Mouse (Mus musculus) retina, postnatal 7 days (tissue): ENCODE measurements around the gene Epb41l2.

Source experiments
- DNase-seq: peaks from one replicate; pipeline ENCODE4 v3.0.0-alpha.2; 2012; ENCODE audit warnings: low read depth, low spot score

Gene Epb41l2

DNA sequence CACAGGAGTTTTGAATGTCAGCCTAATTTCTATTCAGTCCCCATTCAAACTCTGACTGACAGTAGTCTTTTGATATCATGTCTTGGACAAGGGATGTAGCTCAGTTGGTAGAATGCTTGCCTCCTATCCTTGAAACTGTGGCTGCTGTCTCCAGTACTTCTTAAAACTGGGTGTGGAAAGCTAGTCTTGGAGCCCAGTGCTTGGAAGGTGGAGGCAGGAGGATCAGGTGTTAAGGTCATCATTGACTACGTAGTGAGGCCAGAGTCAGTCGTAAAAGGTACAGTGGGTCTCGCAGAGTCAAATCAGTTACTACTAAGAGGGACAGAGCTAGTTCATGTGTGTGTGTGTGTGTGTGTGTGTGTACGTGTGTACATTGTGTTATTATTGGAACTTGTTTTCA lies 39.4 kb downstream of the Epb41l2 start:
- DNase-seq: no peak

GRCm38 (mm10) chr10:25400076-25400475 lies 40.5 kb downstream of the Epb41l2 start:
- DNase-seq: no peak

DNA sequence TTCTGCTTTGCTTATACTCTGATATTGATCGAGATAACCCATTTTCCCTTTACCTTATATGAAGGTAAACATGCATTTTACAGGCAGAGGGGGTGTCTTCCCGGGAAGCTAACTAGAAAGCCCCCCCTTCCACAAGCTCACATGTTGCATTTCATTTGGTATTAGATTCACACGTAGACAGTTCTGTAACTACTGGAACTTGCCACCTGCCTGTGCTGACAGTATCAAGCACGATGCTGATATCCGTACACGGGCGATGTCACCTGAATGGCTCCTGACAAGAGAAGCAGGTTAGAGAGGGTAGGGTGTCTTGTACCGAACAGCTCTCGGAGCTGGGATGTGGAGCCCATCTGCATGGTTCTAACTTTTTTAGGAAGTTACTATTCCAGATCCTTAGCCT lies 41.0 kb downstream of the Epb41l2 start:
- no peak for DNase-seq

- DNase-seq: no peak
These were observed 41.8 kb downstream of the Epb41l2 start for GRCm38 (mm10) chr10:25401356-25401755.

DNA sequence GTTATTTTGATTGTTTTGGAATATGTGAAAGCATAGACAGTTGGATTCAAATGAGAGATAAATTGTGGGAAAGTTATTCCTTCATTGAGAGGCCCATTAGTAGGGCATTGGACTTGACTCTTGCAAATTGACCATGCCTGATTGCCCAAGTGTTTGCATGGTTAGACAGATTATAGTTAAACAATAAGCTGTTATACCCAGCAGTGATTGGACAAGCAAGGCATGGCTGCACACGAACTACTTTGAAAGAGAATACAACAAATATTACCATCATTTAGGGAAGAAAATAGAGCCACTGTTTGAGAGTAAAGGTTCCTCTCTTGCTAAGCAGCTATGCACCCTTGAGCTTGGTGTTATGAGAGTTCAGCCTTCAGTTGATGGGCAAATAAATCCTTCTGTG lies 43.3 kb downstream of the Epb41l2 start:
- DNase-seq: no peak

DNA sequence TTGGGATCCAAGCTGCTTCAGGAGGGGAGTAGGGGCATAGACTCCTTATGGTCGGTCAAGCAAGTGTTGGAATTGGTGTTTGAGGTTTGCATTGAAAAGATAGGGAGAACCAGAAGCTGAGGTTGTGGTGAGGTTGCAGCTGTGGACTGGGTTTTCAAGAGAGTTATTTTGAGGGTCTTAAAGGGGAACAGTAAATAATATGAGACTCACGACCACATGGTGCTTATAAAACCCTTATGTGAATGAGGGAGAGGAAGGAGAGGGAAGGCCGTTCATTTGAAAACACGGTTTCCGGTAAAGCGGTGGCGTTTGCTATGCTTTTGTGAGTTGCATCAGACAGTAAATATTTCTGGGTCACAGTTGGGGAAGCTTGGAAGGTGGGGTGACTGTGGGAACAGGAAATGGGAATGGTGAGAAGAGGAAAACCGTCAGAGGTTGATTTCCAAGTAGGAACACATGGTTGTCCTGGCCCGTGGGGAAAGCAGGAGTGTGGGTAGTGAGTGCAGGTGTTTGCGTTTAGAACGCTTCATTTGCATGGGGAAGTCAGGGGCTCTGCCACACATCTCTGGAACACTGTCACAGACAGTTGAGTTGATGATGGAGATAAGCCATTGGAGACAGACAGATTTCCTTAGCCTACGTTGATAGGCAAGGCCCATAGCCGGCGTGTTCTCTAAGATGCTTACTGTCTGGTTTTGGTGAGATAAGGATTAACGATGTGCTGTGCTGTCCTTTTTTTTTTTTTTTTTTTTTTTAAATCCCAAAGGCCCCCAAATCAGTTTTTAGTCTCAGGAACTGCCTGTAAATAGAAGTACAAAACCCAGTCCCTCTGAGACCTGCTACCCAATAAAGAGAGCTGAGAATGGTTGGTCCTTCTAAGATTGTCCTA lies 44.5 kb downstream of the Epb41l2 start:
- no peak for DNase-seq

- no peak for DNase-seq
These were observed 45.1 kb downstream of the Epb41l2 start for GRCm38 (mm10) chr10:25404702-25405098.

DNA sequence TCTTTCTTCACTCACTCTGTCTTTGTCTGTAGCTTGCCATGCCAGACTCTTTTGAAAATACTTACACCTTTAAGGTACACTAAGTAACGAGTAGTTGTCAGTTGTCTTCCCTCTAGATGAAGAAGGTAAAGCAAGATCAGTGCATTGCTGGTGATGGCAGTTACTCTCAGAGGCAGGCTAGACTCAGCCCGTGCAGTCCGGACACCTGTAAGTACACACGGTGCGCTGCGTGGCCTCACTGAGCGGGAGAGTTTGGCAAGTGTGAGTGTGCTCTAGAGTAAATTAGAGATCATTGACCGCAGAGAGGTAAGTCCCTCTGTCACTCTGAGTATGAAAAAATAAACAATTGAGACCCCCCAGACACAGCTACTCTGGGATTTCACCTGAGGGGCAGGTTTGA lies 46.0 kb downstream of the Epb41l2 start:
- DNase-seq: no peak

GRCm38 (mm10) chr10:25406695-25407094 lies 47.1 kb downstream of the Epb41l2 start:
- no peak for DNase-seq

DNA sequence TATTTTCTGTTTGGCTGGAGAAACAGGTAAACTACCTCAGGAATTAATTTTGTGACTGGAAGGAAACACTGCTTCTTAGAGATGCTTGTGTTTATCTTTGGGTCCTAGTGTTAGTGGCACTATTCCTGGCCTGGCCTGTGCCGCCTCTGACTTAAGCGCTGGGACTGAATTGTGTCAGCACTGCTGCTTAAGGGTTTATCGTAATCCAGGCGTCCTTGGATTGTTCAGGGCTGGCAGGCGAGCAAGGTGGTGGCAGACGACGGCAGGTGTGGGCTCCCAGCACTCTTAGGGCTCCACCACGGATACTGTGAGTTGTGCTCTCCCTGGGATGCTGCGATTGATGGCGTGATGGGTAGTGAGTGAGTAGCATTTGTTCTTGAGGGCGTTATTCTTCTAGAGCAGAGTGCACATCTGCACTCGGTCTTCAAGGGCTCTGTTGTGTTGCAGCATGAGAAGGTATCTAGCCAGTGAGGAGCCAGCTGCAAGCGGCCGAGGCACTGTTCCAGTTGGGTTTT lies 48.6 kb downstream of the Epb41l2 start:
- peak; percentile 53 for DNase-seq

GRCm38 (mm10) chr10:25411836-25412373 lies 52.3 kb downstream of the Epb41l2 start:
- no peak for DNase-seq

DNA sequence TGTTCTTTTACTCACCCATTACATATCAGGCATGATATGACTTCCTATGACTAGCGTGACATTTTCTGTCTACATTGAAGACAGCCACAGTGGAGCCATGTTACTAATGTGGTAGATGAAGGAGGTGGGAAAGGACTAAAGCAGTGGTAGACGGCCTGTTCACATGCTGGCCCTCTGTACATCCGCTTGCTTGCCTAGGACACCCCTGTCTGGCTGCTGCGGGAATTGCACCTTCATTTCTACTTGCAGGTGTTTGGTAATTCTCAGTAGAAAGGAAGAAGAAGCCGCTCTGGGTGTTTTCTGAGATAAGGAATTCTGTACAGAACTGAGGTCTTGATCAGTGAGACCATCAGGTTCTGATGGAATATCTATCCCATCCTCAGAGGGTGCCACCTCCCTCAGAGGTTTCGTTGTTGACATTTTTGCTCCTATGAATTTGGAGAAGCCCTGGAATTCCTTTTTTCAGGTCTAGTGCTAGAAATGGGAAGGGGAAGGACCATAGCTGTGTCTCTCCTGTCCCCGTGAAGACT lies 55.7 kb downstream of the Epb41l2 start:
- DNase-seq: no peak

GRCm38 (mm10) chr10:25416696-25417095 lies 57.1 kb downstream of the Epb41l2 start:
- no peak for DNase-seq

DNA sequence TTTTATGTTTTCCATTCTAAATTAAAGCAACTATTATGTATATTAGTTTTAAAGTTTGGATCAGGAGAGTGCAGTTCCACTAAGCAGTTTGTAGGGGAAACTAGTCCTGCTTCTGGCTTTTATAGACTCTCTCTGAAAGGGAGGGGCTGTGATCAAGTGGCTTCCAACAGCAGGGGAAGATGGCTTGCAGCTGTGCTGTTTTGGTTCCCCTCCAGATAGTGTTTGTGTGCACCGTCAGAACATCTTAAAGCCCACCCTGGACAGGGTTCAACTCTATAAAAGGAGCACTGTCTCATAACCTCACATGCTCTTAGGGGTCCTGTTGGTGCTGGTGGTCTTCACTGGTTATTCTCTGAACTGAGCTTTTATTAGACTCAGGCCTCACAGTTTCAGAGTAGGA lies 66.5 kb downstream of the Epb41l2 start:
- no peak for DNase-seq

DNA sequence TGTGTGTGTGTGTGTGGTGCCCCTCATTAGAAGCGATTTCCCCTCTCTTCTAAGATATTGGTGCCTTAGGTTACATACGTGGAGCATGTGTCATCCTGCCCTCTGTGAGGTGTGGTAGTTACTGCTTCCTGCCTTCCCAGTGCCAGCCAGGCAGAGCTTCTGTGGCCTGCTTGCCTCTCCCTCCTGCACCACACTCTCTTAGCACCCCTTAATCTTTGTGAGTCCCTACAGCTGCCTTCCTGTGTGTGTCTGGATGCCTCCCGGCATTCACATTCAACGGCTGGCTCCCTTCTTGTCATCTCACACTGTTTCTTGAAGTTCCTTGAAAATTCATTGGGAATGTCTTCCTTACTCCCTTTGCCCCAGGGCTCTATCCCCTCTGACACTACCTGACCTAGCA lies 67.2 kb downstream of the Epb41l2 start:
- DNase-seq: no peak

- DNase-seq: no peak
These were observed 67.9 kb downstream of the Epb41l2 start for GRCm38 (mm10) chr10:25427523-25427922.

GRCm38 (mm10) chr10:25428658-25429057 lies 69.1 kb downstream of the Epb41l2 start:
- no peak for DNase-seq

DNA sequence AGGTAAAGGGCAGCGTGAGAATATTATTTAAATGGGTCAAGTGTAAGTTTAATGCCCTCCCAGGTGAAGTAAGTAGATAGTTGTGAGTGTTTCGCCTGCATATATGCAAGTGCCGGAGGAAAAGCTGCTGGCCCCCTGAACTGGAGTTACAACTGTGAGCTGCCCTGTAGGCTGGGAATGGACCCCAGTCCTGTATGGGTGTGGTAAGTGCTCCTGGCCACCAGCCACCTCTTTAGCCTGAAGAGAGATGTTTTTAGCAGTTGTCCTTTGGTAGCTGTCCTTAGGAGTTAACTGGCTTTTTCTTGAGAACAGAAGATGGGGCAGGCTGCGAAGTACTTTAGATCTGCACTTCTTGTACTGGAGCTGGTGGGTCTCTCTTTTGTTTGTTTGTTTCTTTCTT lies 69.7 kb downstream of the Epb41l2 start:
- no peak for DNase-seq

DNA sequence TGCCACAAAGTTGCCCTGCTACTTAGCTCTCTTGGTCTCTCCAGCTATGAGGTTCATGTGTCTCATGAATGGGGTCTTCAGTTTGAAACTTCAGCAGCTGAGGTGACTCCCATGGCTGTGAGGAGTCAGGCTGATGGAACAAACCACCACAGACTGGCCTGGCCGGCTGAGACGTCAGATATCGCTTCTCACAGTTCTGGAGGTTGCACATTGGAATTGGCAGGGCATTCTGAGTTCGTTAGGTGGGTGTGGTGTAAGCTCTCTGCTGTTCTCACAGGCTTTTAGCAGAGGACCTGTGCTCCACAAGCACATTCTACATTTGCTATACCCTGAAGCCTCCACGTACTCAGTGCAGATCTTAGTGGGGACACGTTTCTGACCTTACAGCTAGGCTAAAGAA lies 71.3 kb downstream of the Epb41l2 start:
- DNase-seq: no peak

DNA sequence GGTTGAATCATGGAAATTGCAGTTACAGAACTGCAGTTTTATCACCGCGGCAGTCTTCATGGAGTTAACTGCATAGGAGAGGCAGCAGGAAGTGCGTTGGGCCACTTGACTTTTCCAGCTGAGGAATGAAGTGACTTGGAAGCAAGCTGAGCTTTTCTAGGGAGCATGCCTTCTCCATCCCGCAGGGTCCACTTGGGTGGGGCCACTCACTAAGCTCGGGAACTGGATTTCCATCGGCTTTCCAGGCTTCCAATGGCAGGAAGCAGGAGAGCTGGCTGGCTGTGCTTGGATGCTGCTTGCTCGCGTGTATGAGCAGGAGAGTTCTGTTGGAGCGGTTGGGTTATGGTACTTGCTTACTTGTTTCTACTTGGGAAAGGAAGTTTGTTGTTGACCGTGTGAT lies 72.8 kb downstream of the Epb41l2 start:
- no peak for DNase-seq

- DNase-seq: no peak
These were observed 73.3 kb downstream of the Epb41l2 start for GRCm38 (mm10) chr10:25432938-25433337.

DNA sequence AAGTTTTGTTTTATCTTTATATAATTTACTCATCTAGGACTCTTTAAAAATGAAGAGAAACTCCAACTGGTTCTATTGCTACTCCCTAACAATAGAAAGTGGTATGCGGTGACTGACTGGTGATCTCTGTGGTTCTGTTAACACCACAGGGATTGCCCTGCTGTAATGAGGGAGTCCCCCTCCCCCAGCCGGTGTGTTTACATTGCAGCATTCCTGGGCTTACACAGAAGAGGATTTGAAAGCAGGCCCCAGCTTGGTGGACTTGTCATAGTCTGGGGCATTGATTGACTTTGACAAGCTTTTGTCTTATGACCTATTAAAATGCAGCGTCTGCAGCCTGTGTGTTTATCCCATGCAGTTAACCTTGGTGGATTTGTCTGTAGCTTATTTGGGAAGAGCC lies 73.9 kb downstream of the Epb41l2 start:
- DNase-seq: peak; percentile 82
